Mouse (Mus musculus): ENCODE results near the gene Oxsr1. TPM values are rescaled to one million over a fixed set of nuclear protein-coding genes. Genes with fewer than 3 reads are reported as not detected.
A peak's percentile ranks its signal among the peaks of the same experiment; 100 is the strongest.
"Not testable (repeated sequence)": the region's sequence is repeated elsewhere in the genome, so short reads cannot be mapped to it uniquely, and the experiment has no call there.

Oxsr1 gene
- polyA plus RNA-seq (2015; fragmentation: Nextera tagmentation; extraction: Ambion mirVana), result 12.2 and 13.2 TPM in 2 replicates

- Histone ChIP-seq H3K4me1 (ENCODE audit: insufficient read depth, low read length) (peaks cover 17% of the 10 kb centered on the region), H3K9ac (replicated peaks; ENCODE audit: low read length) (peak within 1 kb of the TSS; percentile 89), H3K4me2 (replicated peaks; ENCODE audit: low read depth, low read length) (peak within 1 kb of the TSS; percentile 89), H3K27me3 (ENCODE audit: insufficient read depth, low read length) (no peaks in the 10 kb centered on the region), H3K4me3 (ENCODE audit: low read length) (peak within 1 kb of the TSS; percentile 88), H3K27ac (ENCODE audit: low read length) (peak within 1 kb of the TSS; percentile 92), H3K36me3 (ENCODE audit: insufficient read depth, low read length) (0 out of 2 replicates have a peak, but pooled peaks cover 2% of the 10 kb centered on the region), H3K9me3 (ENCODE audit: low read length) (no peaks in the 10 kb centered on the region)
- under 1% methylated on average over 67 of the region's 76 CpGs for WGBS
- ATAC-seq (ENCODE audit: low FRiP score, low TSS enrichment), result peak; percentile 98
These were observed at the start of gene Oxsr1 for GRCm38 (mm10) chr9:119322289-119323259. Gene Oxsr1, minus strand, starts transcription at chr9:119322427.

- Histone ChIP-seq H3K27ac (ENCODE audit: low read length) (no peak overlapping the region), H3K36me3 (ENCODE audit: insufficient read depth, low read length) (no peaks in the 10 kb centered on the region), H3K9ac (replicated peaks; ENCODE audit: low read length) (no peak overlapping the region), H3K4me1 (ENCODE audit: insufficient read depth, low read length) (no peaks in the 10 kb centered on the region), H3K27me3 (ENCODE audit: insufficient read depth, low read length) (no peaks in the 10 kb centered on the region), H3K4me2 (replicated peaks; ENCODE audit: low read depth, low read length) (no peak overlapping the region), H3K4me3 (ENCODE audit: low read length) (no peak overlapping the region), H3K9me3 (ENCODE audit: low read length) (no peaks in the 10 kb centered on the region)
- ATAC-seq (ENCODE audit: low FRiP score, low TSS enrichment), result no peak
- WGBS, result 58% methylated on average over 4 of the region's 4 CpGs
These were observed 49.0 kb upstream of the Oxsr1 start for GRCm38 (mm10) chr9:119371251-119371650.

- not testable (repeated sequence) for ATAC-seq (ENCODE audit: low FRiP score, low TSS enrichment); H3K9me3 ChIP-seq (ENCODE audit: low read length); H3K4me1 ChIP-seq (ENCODE audit: insufficient read depth, low read length); H3K36me3 ChIP-seq (ENCODE audit: insufficient read depth, low read length); H3K4me2 ChIP-seq (replicated peaks; ENCODE audit: low read depth, low read length); H3K27me3 ChIP-seq (ENCODE audit: insufficient read depth, low read length); H3K9ac ChIP-seq (replicated peaks; ENCODE audit: low read length); H3K4me3 ChIP-seq (ENCODE audit: low read length); H3K27ac ChIP-seq (ENCODE audit: low read length)
- 91% methylated on average over 4 of the region's 4 CpGs for WGBS
These were observed 48.5 kb upstream of the Oxsr1 start for GRCm38 (mm10) chr9:119370770-119371169.

GRCm38 (mm10) chr9:119368367-119368766, 46.1 kb upstream of the Oxsr1 start:
- no peak overlapping the region for H3K4me2 ChIP-seq (replicated peaks; ENCODE audit: low read depth, low read length)
- no peak overlapping the region for H3K4me3 ChIP-seq (ENCODE audit: low read length)
- WGBS, result 95% methylated on average over 3 of the region's 3 CpGs
- no peak for ATAC-seq (ENCODE audit: low FRiP score, low TSS enrichment)
- no peak overlapping the region for H3K9ac ChIP-seq (replicated peaks; ENCODE audit: low read length)
- H3K9me3 ChIP-seq (ENCODE audit: low read length), result no peaks in the 10 kb centered on the region
- no peak overlapping the region for H3K27ac ChIP-seq (ENCODE audit: low read length)
- no peaks in the 10 kb centered on the region for H3K27me3 ChIP-seq (ENCODE audit: insufficient read depth, low read length)
- no peaks in the 10 kb centered on the region for H3K4me1 ChIP-seq (ENCODE audit: insufficient read depth, low read length)
- H3K36me3 ChIP-seq (ENCODE audit: insufficient read depth, low read length), result no peaks in the 10 kb centered on the region

- no peak for ATAC-seq (ENCODE audit: low FRiP score, low TSS enrichment)
- Histone ChIP-seq H3K9ac (replicated peaks; ENCODE audit: low read length) (no peak within 1 kb of the TSS), H3K9me3 (ENCODE audit: low read length) (no peaks in the 10 kb centered on the region), H3K4me1 (ENCODE audit: insufficient read depth, low read length) (no peaks in the 10 kb centered on the region), H3K4me2 (replicated peaks; ENCODE audit: low read depth, low read length) (no peak within 1 kb of the TSS), H3K27me3 (ENCODE audit: insufficient read depth, low read length) (no peaks in the 10 kb centered on the region), H3K36me3 (ENCODE audit: insufficient read depth, low read length) (no peaks in the 10 kb centered on the region), H3K4me3 (ENCODE audit: low read length) (no peak within 1 kb of the TSS), H3K27ac (ENCODE audit: low read length) (no peak within 1 kb of the TSS)
- 51% methylated on average over 7 of the region's 7 CpGs for WGBS
These were observed 43.1 kb upstream of the Oxsr1 start, which contains the start of gene Slc22a14 for GRCm38 (mm10) chr9:119365284-119365683. Gene Slc22a14, minus strand, starts transcription at chr9:119365553.

GRCm38 (mm10) chr9:119363229-119363628, 41.0 kb upstream of the Oxsr1 start:
- Histone ChIP-seq H3K36me3 (ENCODE audit: insufficient read depth, low read length) (no peaks in the 10 kb centered on the region), H3K9me3 (ENCODE audit: low read length) (no peaks in the 10 kb centered on the region), H3K4me2 (replicated peaks; ENCODE audit: low read depth, low read length) (no peak overlapping the region), H3K27ac (ENCODE audit: low read length) (no peak overlapping the region), H3K4me1 (ENCODE audit: insufficient read depth, low read length) (0 out of 2 replicates have a peak, but pooled peaks cover 2% of the 10 kb centered on the region), H3K9ac (replicated peaks; ENCODE audit: low read length) (no peak overlapping the region), H3K4me3 (ENCODE audit: low read length) (no peak overlapping the region), H3K27me3 (ENCODE audit: insufficient read depth, low read length) (no peaks in the 10 kb centered on the region)
- ATAC-seq (ENCODE audit: low FRiP score, low TSS enrichment), result no peak
- 75% methylated on average over 12 of the region's 12 CpGs for WGBS

- no peak overlapping the region for H3K9ac ChIP-seq (replicated peaks; ENCODE audit: low read length)
- H3K27me3 ChIP-seq (ENCODE audit: insufficient read depth, low read length), result no peaks in the 10 kb centered on the region
- ATAC-seq (ENCODE audit: low FRiP score, low TSS enrichment), result no peak
- H3K9me3 ChIP-seq (ENCODE audit: low read length), result no peaks in the 10 kb centered on the region
- H3K4me2 ChIP-seq (replicated peaks; ENCODE audit: low read depth, low read length), result no peak overlapping the region
- H3K4me3 ChIP-seq (ENCODE audit: low read length), result no peak overlapping the region
- no peaks in the 10 kb centered on the region for H3K36me3 ChIP-seq (ENCODE audit: insufficient read depth, low read length)
- no peak overlapping the region for H3K27ac ChIP-seq (ENCODE audit: low read length)
- 92% methylated on average over 5 of the region's 5 CpGs for WGBS
- 0 out of 2 replicates have a peak, but pooled peaks cover 4% of the 10 kb centered on the region for H3K4me1 ChIP-seq (ENCODE audit: insufficient read depth, low read length)
These were observed 39.2 kb upstream of the Oxsr1 start for GRCm38 (mm10) chr9:119361416-119361815.

GRCm38 (mm10) chr9:119358058-119358429, 35.8 kb upstream of the Oxsr1 start:
- H3K27ac ChIP-seq (ENCODE audit: low read length), result no peak overlapping the region
- 0 out of 2 replicates have a peak, but pooled peaks have one; percentile 5 for ATAC-seq (ENCODE audit: low FRiP score, low TSS enrichment)
- WGBS, result 38% methylated on average over 9 of the region's 9 CpGs

GRCm38 (mm10) chr9:119357331-119358057, 35.3 kb upstream of the Oxsr1 start, which contains the start of gene Xylb:
Gene Xylb, plus strand, starts transcription at chr9:119357381.
- Histone ChIP-seq H3K4me3 (ENCODE audit: low read length) (peak within 1 kb of the TSS; percentile 74), H3K9ac (replicated peaks; ENCODE audit: low read length) (peak within 1 kb of the TSS; percentile 75), H3K27me3 (ENCODE audit: insufficient read depth, low read length) (no peaks in the 10 kb centered on the region), H3K4me1 (ENCODE audit: insufficient read depth, low read length) (0 out of 2 replicates have a peak, but pooled peaks cover 4% of the 10 kb centered on the region), H3K36me3 (ENCODE audit: insufficient read depth, low read length) (no peaks in the 10 kb centered on the region), H3K4me2 (replicated peaks; ENCODE audit: low read depth, low read length) (peak within 1 kb of the TSS; percentile 93), H3K9me3 (ENCODE audit: low read length) (no peaks in the 10 kb centered on the region), H3K27ac (ENCODE audit: low read length) (peak within 1 kb of the TSS; percentile 27; the same call in 1 of the 2 replicates)
- WGBS, result 2% methylated on average over 58 of the region's 65 CpGs
- peak; percentile 92 for ATAC-seq (ENCODE audit: low FRiP score, low TSS enrichment)

More at GRCm38 (mm10) chr9:119358058-119358429, 35.8 kb upstream of the Oxsr1 start:
- Histone ChIP-seq H3K36me3 (ENCODE audit: insufficient read depth, low read length) (no peaks in the 10 kb centered on the region), H3K9me3 (ENCODE audit: low read length) (no peaks in the 10 kb centered on the region), H3K4me1 (ENCODE audit: insufficient read depth, low read length) (0 out of 2 replicates have a peak, but pooled peaks cover 4% of the 10 kb centered on the region), H3K4me3 (ENCODE audit: low read length) (peak overlapping the region; percentile 74), H3K27me3 (ENCODE audit: insufficient read depth, low read length) (no peaks in the 10 kb centered on the region), H3K4me2 (replicated peaks; ENCODE audit: low read depth, low read length) (peak overlapping the region; percentile 93), H3K9ac (replicated peaks; ENCODE audit: low read length) (peak overlapping the region; percentile 75)

Data from kidney, embryonic 16.5 days (tissue).